Mouse (Mus musculus) layer of hippocampus, adult 6 months (tissue): ENCODE data around the gene Tgif2. TPM values are rescaled to one million over a fixed set of nuclear protein-coding genes. Genes with fewer than 3 reads are reported as not detected.

Experiments used
- long read RNA-seq, 2 experiments: library from polyadenylated mRNA; unstranded; transcript quantifications; one replicate each; pipeline ENCODE4 v2.0.0; 2019 to 2020
- polyA plus RNA-seq: library from polyadenylated mRNA; unstranded; fragments of <200 nt; fragmentation: Nextera tagmentation; gene quantifications from 2 replicates; pipeline ENCODE4 v1.2.3, GENCODE M21; 2021

The Tgif2 gene
- polyA plus RNA-seq, result 0.18 and 0.50 TPM in 2 replicates
- long read RNA-seq, experiment 1, result 0 reads
- long read RNA-seq, experiment 2, partial matches to known transcripts, result 0 of 2 reads
- long read RNA-seq, experiment 2, other reads (novel, unspliced or antisense), result 1 of 2 reads

GRCm38 (mm10) chr2:156839319-156840191, at the start of gene Tgif2:
TSS of gene Tgif2 (plus strand) at chr2:156840007.

GRCm38 (mm10) chr2:156857835-156858234, 18.0 kb downstream of the Tgif2 start, which contains the start of gene 4930518I15Rik:
TSS of gene 4930518I15Rik (minus strand) at chr2:156857946.

GRCm38 (mm10) chr2:156862772-156863486, 23.1 kb downstream of the Tgif2 start, which contains the start of gene Rab5if:
TSS of gene Rab5if (plus strand) at chr2:156863128.

DNA sequence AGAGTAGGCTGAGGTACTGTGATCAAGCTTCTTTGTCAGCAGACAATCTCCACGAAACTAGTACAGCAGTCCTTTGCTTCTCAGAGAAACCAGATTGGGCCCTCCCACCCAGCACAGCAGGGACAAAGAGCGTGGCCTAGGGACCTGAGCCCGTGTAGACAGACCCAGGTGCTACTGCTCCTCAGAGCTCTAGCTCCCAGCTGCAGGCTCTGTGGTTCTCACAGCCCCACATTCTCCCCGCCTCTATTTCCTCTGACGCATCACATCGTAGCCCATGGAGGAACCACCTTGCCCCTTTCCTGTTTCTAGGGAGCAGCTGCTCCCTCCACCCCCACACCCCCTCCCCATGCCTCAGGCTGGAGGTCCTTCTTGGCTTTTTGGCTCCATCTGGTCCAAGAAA, 47.2 kb downstream of the Tgif2 start, which contains the start of gene Sla2:
TSS of gene Sla2 (minus strand) at position 176 of the 400 bp plus-strand sequence.

Other genes with a start within 250 kb of the Tgif2 start
- 60.8 and 78.0 TPM in 2 replicates for gene Dlgap4, start 226.3 kb upstream of the Tgif2 start, polyA plus RNA-seq
- 21.0 and 27.2 TPM in 2 replicates for gene Myl9, start 64.6 kb upstream of the Tgif2 start, polyA plus RNA-seq
- 0.24 and 0.30 TPM in 2 replicates for gene 4930518I15Rik, start 17.9 kb downstream of the Tgif2 start, polyA plus RNA-seq
- 121 and 136 TPM in 2 replicates for gene Rab5if, start 23.1 kb downstream of the Tgif2 start, polyA plus RNA-seq
- gene Sla2, start 47.2 kb downstream of the Tgif2 start, polyA plus RNA-seq, result 0.45 and 0.48 TPM in 2 replicates
- 579 and 651 TPM in 2 replicates for gene Ndrg3, start 152.0 kb downstream of the Tgif2 start, polyA plus RNA-seq
- gene Dsn1, start 167.1 kb downstream of the Tgif2 start, polyA plus RNA-seq, result 2.1 and 2.3 TPM in 2 replicates
- gene Soga1, start 239.2 kb downstream of the Tgif2 start, polyA plus RNA-seq, result 2.7 and 3.1 TPM in 2 replicates
- not detected in 2 replicates for gene Tldc2, start 247.0 kb downstream of the Tgif2 start, polyA plus RNA-seq